Mouse (Mus musculus) neural tube, embryonic 11.5 days (tissue): Measurements from ENCODE around the gene Tgfb2. TPM values are rescaled to one million over a fixed set of nuclear protein-coding genes. Genes with fewer than 3 reads are reported as not detected.

Experiments used
- polyA plus RNA-seq: library from polyadenylated mRNA; unstranded; fragments of >200 nt; fragmentation: Nextera tagmentation; extraction: Ambion mirVana; gene quantifications from 2 replicates; pipeline ENCODE4 v1.2.1, GENCODE M21; 2014

Gene Tgfb2
- polyA plus RNA-seq, 1 experiment from 2014 or later: 33.6 TPM

Other genes starting within 250 kb of the Tgfb2 start
- gene Rrp15, start 43.4 kb upstream of the Tgfb2 start, polyA plus RNA-seq: 59.0 and 66.4 TPM in 2 replicates